Mouse (Mus musculus) olfactory bulb, adult 2 months (tissue): ENCODE data around the gene Ehhadh. TPM values are rescaled to one million over a fixed set of nuclear protein-coding genes. Genes with fewer than 3 reads are reported as not detected.

Experiments
- H3K27ac ChIP-seq: fragments of 200-500 bp; 2 replicates; pipeline ENCODE4 v1.5.1; 2012; ENCODE audit warnings: low read depth, low read length; ENCODE audit not compliant: insufficient read depth
- H3K4me1 ChIP-seq: fragments of 200-500 bp; 2 replicates; pipeline ENCODE4 v1.6.1; 2012; ENCODE audit warnings: low read length; ENCODE audit not compliant: control insufficient read depth, insufficient read depth
- H3K4me3 ChIP-seq: fragments of 200-500 bp; 2 replicates; pipeline ENCODE4 v1.5.1; 2012; ENCODE audit warnings: mild to moderate bottlenecking, low read depth, low read length, moderate library complexity; ENCODE audit not compliant: insufficient read depth
- CTCF ChIP-seq: fragments of 200-500 bp; IDR thresholded peaks from 2 replicates; pipeline ENCODE4 v1.5.1; 2012; ENCODE audit warnings: low read depth, mild to moderate bottlenecking, low read length, moderate library complexity; ENCODE audit not compliant: insufficient read depth
- POLR2A ChIP-seq: fragments of 200-500 bp; IDR thresholded peaks from 2 replicates; pipeline ENCODE4 v1.6.1; 2012; ENCODE audit warnings: mild to moderate bottlenecking, low read depth, low read length, moderate library complexity; ENCODE audit not compliant: insufficient read depth
- WGBS: fragments of 180-500 bp; shearing (Covaris S2); methylation state at CpG from one replicate; pipeline ENCODE4 v1.1.7; 2018; 5-methylcytosine and 5-hydroxymethylcytosine counted together
- polyA plus RNA-seq: library from polyadenylated mRNA; stranded (reverse); fragments of >200 nt; gene quantifications from 2 replicates; pipeline ENCODE4 v1.2.4, GENCODE M21; 2012; ENCODE audit warnings: low replicate concordance; ENCODE audit not compliant: missing spikeins, insufficient read depth, insufficient read length

The Ehhadh gene
- polyA plus RNA-seq, 1 experiment: not detected

DNA sequence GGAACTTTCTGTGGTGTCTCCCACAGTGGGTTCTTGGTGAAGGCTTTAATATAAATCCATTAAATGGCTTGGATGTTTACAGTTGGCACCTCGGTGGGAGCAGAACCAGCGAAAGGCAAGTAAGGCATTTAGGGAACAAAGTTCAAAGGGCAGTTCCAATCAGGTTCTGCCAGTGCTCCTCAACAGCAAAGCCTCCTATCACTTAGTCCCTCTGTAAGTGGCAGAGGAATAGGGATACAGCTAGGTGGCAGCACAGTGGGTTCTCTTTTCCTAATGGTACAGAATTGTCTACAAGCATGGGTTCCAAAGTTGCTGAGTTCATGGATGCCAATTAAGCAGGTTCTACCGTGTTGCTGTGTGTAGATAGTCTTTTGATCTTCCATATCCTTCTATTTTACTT is 974 bp upstream of the Ehhadh start:
- WGBS: 60% methylated on average over 3 of the region's 3 CpGs
- Histone ChIP-seq H3K27ac (no peak overlapping the region), H3K4me3 (no peak overlapping the region), H3K4me1 (peaks cover 4% of the 10 kb centered on the region; the same call in 1 of the 2 replicates)
- no peak for TF ChIP-seq CTCF
- no peak for TF ChIP-seq POLR2A

DNA sequence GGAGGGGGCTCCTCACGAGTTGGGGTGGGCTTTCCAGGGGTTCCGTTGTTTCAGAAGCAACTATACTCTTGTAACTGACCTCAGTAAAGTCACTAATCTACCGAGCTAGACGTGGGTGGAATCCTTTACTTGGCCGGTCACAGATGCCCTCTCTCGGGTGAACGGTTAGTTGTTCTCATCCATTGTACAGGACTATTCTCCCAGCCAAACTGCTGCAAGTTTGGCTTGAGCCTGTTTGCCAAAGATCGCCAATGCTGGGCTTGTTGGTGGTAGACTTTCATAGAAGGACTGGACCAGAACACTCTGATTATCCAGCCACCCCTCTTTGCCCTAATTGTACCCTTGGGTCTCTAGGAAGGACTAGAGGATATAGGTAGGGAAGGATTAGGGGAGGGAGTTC is 1.3 kb downstream of the Ehhadh start:
- TF ChIP-seq CTCF: no peak
- TF ChIP-seq POLR2A: no peak
- Histone ChIP-seq H3K4me3 (no peak overlapping the region), H3K27ac (no peak overlapping the region), H3K4me1 (peaks cover 4% of the 10 kb centered on the region; the same call in 1 of the 2 replicates)
- 81% methylated on average over 8 of the region's 8 CpGs for WGBS

DNA sequence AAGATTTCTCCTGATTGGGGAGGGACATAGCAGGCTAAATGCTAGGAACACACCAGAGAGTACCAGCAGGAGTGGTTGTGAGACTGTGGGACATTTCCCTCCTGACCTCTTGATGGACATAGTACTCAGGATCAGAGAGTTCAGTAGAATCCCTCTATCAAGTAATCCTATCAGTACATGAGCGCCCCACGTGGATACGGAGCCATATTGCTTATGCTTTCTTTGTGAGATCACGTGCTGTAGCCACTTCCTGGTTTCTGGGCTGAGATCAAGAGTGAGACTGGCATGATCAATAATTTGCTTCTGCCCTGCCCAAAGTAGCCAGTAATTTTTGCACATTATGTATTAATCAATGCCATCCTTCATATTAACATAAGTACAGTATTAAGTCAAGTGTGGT is 2.6 kb downstream of the Ehhadh start:
- Histone ChIP-seq H3K4me3 (no peak overlapping the region), H3K27ac (no peak overlapping the region), H3K4me1 (peaks cover 4% of the 10 kb centered on the region; the same call in 1 of the 2 replicates)
- TF ChIP-seq CTCF (no peak), POLR2A (no peak)
- WGBS: 81% methylated on average over 4 of the region's 4 CpGs

DNA sequence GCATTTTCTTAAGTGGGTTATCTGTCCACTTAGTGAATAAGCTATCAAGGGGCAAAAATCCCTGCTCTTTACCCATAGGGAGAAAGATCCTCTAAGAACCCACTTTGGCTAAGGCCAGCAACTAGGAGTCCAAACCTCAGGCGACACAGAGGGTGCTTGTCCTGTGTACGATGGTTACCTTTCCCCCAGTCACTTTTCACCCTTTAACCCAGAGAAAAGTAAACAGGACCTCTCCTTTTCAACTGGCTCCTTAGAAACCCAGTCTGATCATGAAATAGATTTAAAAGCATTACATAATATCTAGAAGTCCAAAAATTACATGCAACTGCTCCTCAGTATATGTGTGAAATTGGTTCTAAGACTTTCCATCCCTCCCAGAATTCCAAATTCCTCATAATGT is 4.8 kb downstream of the Ehhadh start:
- 87% methylated on average over 2 of the region's 2 CpGs for WGBS
- TF ChIP-seq CTCF: no peak
- no peak for TF ChIP-seq POLR2A

DNA sequence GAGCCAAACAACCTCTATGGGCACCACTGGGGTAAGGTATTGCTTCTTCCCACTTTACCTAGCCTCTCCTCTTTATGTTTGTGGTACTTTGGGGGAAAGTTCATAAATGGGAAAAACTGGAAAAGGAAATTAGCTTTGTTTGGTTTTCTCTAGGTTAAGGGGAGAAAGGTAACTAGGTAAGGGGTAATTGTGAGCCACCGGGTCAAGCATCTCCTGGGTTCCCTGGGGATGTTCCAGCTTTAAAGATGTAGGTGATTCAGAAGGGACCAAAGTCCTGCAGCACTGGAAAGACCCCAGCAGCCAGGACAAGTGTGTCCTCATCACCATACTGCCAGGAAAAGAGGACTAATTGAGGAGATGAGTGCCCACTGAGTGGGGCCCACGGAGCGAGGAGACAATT is 5.7 kb downstream of the Ehhadh start:
- TF ChIP-seq CTCF: no peak
- no peak for TF ChIP-seq POLR2A
- Histone ChIP-seq H3K4me3 (no peak overlapping the region), H3K27ac (no peak overlapping the region), H3K4me1 (no peaks in the 10 kb centered on the region)
- WGBS: 77% methylated on average over 3 of the region's 3 CpGs

More for the DNA sequence above, 4.8 kb downstream of the Ehhadh start:
- Histone ChIP-seq H3K27ac (no peak overlapping the region), H3K4me3 (no peak overlapping the region), H3K4me1 (0 out of 2 replicates have a peak, but pooled peaks cover 1% of the 10 kb centered on the region)

DNA sequence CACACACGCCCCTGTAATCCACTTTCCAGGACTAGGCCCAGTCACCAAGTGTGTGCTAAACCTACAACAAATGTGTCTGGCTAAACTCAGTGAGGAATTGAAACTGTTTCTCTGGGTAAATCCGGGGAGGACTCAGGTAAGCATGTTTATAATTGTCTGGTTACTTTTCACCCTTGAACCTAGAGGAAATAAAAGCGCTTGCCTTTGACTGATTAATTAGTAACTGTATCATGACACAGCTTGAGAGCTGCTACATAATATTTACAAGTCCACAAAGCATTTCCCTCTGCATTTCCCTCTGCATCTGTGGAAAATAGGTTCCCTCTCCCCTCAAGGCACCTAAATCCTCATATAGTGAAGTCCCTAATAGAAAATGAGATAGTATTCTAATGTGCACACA is 6.3 kb downstream of the Ehhadh start:
- 89% methylated on average over 3 of the region's 3 CpGs for WGBS
- H3K4me1 ChIP-seq: no peaks in the 10 kb centered on the region
- TF ChIP-seq POLR2A (no peak), CTCF (no peak)
- no peak overlapping the region for H3K27ac ChIP-seq
- no peak overlapping the region for H3K4me3 ChIP-seq

DNA sequence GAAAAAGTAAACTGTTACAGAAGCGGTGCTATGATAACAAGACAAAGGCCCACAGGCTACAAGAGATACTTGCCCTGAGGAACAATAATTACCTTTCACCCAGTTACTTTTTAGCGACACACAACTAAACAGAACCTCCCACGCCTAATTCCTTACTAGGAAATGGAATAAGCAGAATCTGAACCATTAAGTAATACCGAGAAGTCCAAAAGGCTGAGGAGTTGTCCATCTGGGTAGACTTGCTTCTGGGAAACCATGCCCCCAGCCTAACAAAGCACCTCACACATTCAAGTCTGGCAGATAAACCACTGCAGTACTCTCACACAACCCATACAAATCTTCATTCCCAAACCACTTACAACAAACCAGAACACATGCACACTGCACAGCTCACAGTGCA is 8.5 kb downstream of the Ehhadh start:
- 68% methylated on average over 4 of the region's 4 CpGs for WGBS
- H3K4me1 ChIP-seq: no peaks in the 10 kb centered on the region
- no peak overlapping the region for H3K27ac ChIP-seq
- no peak overlapping the region for H3K4me3 ChIP-seq
- no peak for TF ChIP-seq CTCF
- no peak for TF ChIP-seq POLR2A

DNA sequence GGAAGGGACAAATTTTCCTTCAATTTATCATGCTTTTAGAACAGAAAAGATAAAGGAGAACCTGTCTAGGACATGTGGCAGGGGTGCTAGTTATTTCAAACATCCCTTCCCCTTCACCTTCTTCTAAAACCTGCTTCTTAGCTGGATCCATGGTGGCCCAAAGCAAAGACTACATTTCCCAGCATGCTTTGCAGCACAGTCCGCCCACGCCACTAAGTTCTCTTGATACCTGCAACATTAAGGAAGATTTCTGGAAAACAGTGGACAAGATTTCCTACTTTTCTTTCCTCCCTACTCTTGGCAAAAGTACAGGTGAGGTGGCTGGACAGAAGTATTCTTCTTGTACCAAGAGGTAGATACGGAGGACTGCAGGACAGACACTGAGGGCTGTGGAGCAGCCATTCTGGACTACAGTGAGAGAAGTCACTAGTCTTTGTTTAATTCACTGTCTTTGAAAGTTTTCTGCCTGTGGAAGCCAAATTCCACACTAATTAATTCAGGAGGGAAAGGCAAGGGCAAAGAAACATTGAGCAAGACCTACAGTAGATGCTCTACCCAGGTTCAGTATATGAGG is 9.2 kb downstream of the Ehhadh start:
- TF ChIP-seq POLR2A: no peak
- TF ChIP-seq CTCF: no peak
- Histone ChIP-seq H3K27ac (no peak overlapping the region), H3K4me3 (no peak overlapping the region), H3K4me1 (no peaks in the 10 kb centered on the region)
- WGBS: 59% methylated on average over 3 of the region's 3 CpGs

DNA sequence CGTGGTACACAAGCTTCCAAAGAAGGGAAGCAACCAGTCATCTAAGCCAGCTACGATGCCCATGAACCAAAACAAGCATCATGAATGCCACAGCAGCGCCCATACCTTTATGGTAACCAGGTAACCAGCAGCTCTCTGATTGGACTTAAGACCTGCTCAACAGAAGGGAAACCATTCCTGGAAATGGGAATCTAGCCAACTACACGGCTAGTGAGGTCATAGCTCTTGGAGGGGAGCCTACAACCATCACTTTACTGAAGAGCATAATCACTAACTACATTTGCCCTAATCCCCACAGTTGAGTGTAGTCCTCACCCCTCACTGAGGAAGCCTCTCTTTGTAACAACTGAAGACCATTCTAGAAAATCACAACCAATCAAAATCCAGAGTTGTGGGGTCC is 12.9 kb downstream of the Ehhadh start:
- no peaks in the 10 kb centered on the region for H3K4me1 ChIP-seq
- H3K4me3 ChIP-seq: no peak overlapping the region
- H3K27ac ChIP-seq: no peak overlapping the region
- TF ChIP-seq POLR2A (no peak), CTCF (no peak)
- WGBS: 71% methylated on average over 4 of the region's 4 CpGs

DNA sequence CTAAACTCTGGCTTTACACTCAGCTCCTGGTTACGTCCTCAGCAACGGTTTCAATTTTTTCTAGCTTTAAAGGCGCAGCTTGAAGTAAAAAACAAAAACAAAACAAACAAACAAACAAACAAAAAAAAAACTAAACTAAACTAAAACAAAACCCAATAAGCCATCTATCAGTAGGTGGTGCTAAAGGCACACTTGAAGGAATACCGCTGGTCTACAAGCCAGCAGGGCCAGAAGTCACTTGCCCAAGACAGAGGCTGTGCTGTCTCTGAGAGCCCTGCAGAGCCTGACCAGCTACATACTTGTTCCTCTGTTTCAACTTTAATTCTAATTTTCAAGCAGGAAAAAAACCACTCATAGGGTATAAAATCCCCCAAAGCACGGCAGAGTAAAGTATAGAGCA is 17.9 kb downstream of the Ehhadh start:
- WGBS: 72% methylated on average over 5 of the region's 5 CpGs
- no peak overlapping the region for H3K4me3 ChIP-seq
- H3K27ac ChIP-seq: no peak overlapping the region
- no peaks in the 10 kb centered on the region for H3K4me1 ChIP-seq
- TF ChIP-seq CTCF (no peak), POLR2A (no peak)
